Mouse (Mus musculus) lung, adult 2 months (tissue): ENCODE measurements around the gene Rnaseh2b.

Experiments used
- CTCF ChIP-seq: fragments of 200-500 bp; IDR thresholded peaks from 2 replicates; pipeline ENCODE4 v1.5.1; 2011; ENCODE audit warnings: mild to moderate bottlenecking, low read length, control low read depth; ENCODE audit not compliant: insufficient read depth
- POLR2A ChIP-seq: fragments of 200-500 bp; IDR thresholded peaks from 2 replicates; pipeline ENCODE4 v1.6.1; 2011; ENCODE audit warnings: low read depth, mild to moderate bottlenecking, control low read depth, low read length, borderline replicate concordance; ENCODE audit errors: extremely low read depth

- TF ChIP-seq CTCF (no peak), POLR2A (no peak)
Observed at GRCm38 (mm10) chr14:62370819-62371218, 78.4 kb downstream of the Rnaseh2b start.
